Mouse (Mus musculus): ENCODE data around the gene Snx29. TPM values are rescaled to one million over a fixed set of nuclear protein-coding genes. Genes with fewer than 3 reads are reported as not detected.

Snx29 gene
- total RNA-seq, 1 experiment = 9.6 TPM

GRCm38 (mm10) chr16:11405193-11405592, 82.5 kb downstream of the Snx29 start:
- no peaks in the 10 kb centered on the region for H3K9me3 ChIP-seq (ENCODE audit: control insufficient read depth, insufficient read depth, low read depth, low read length)
- peaks cover 5 to 16% of the 10 kb centered on the region in 2 experiments for H3K4me1 ChIP-seq (ENCODE audit: control insufficient read depth in 2 of 2, insufficient read depth in 2 of 2, low read length in 2 of 2, poor library complexity in 1 of 2)
- H3K36me3 ChIP-seq (ENCODE audit: control insufficient read depth, insufficient read depth, low read length, poor library complexity, severe bottlenecking) = peaks cover 6% of the 10 kb centered on the region; the same call in 1 of the 2 replicates
- no peak overlapping the region for H3K27ac ChIP-seq (ENCODE audit: insufficient read depth, low read depth, low read length, poor library complexity, severe bottlenecking)
- in situ Hi-C loops (cut with MboI; ENCODE audit: low sequenced_read_pairs in 2 of 2, unreplicated experiment in 2 of 2) = no loop called here
- TF ChIP-seq HCFC1 (IDR thresholded peaks at IDR 0.05; ENCODE audit: borderline replicate concordance, insufficient read depth, low read length) (no peak), ZNF384 (IDR thresholded peaks at IDR 0.05; ENCODE audit: low read depth, low read length) (no peak), MAFK (IDR thresholded peaks at IDR 0.05; ENCODE audit: insufficient read depth, low read depth, low read length) (no peak), CHD2 (IDR thresholded peaks at IDR 0.05; ENCODE audit: low read depth, low read length) (no peak)
- DNase-seq (ENCODE audit: low read depth, low spot score) = no peak
- no peak overlapping the region for H3K4me3 ChIP-seq (ENCODE audit: insufficient read depth in 1 of 2, low read depth in 1 of 2, low read length in 2 of 2, poor library complexity in 1 of 2, severe bottlenecking in 1 of 2)
- H3K9ac ChIP-seq (ENCODE audit: insufficient read depth, low read depth, low read length, poor library complexity, severe bottlenecking) = no peak overlapping the region

DNA sequence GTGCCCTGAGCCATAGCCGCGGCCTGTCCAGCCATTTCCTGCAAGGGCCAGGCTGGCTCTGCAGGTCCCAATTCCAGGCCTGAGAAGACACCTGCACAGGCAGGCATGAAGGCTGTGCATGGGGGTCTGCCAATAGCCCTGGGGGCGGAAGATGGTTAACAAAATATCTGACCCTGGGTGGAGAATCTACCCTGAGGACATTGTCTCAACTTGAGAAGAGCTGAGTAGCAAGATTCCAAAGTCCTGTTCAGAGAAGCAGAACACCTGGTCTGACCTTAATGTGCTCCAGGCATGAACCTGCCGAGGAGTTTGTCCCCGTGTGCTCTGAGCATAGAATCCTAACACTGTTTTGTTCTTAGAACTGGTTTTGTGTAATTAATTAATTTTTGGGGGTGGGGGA, 83.5 kb downstream of the Snx29 start:
- TF ChIP-seq ZNF384 (IDR thresholded peaks at IDR 0.05; ENCODE audit: low read depth, low read length) = no peak
- TF ChIP-seq HCFC1 (IDR thresholded peaks at IDR 0.05; ENCODE audit: borderline replicate concordance, insufficient read depth, low read length) = no peak
- TF ChIP-seq MAFK (IDR thresholded peaks at IDR 0.05; ENCODE audit: insufficient read depth, low read depth, low read length) = no peak
- TF ChIP-seq CHD2 (IDR thresholded peaks at IDR 0.05; ENCODE audit: low read depth, low read length) = no peak
- no peak for TF ChIP-seq ZC3H11A (IDR thresholded peaks at IDR 0.05; ENCODE audit: borderline replicate concordance, low read depth, low read length)
- in situ Hi-C loops (cut with MboI; ENCODE audit: low sequenced_read_pairs in 2 of 2, unreplicated experiment in 2 of 2) = no loop called here
- Histone ChIP-seq H3K9ac (ENCODE audit: insufficient read depth, low read depth, low read length, poor library complexity, severe bottlenecking) (no peak overlapping the region), H3K4me1 (ENCODE audit: control insufficient read depth in 2 of 2, insufficient read depth in 2 of 2, low read length in 2 of 2, poor library complexity in 1 of 2) (peaks cover 5 to 16% of the 10 kb centered on the region in 2 experiments), H3K4me3 (ENCODE audit: insufficient read depth in 1 of 2, low read depth in 1 of 2, low read length in 2 of 2, poor library complexity in 1 of 2, severe bottlenecking in 1 of 2) (no peak overlapping the region), H3K9me3 (ENCODE audit: control insufficient read depth, insufficient read depth, low read depth, low read length) (no peaks in the 10 kb centered on the region), H3K36me3 (ENCODE audit: control insufficient read depth, insufficient read depth, low read length, poor library complexity, severe bottlenecking) (peaks cover 6% of the 10 kb centered on the region; the same call in 1 of the 2 replicates), H3K27ac (ENCODE audit: insufficient read depth, low read depth, low read length, poor library complexity, severe bottlenecking) (no peak overlapping the region)
- no peak for DNase-seq (ENCODE audit: low read depth, low spot score)

DNA sequence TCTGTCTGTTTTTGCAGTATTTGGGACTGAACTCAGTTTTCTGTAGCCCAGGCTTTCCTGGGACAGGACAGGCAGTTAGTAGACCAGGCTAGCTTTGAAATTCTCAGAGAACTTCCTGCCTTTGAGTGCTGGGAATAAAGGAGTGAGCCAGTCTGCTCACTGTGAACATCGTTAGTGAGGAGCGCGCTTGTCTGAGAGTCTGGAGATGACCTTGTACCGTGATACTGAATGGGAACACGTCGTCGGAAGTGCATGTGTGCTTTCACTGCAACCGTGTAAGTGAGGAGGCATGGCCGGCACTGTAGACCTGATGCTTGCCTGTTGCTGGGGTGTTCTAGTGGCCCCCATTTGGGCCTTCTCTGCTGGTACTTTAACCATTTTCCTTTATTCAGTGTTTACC, 83.9 kb downstream of the Snx29 start:
- Histone ChIP-seq H3K4me3 (ENCODE audit: insufficient read depth in 1 of 2, low read depth in 1 of 2, low read length in 2 of 2, poor library complexity in 1 of 2, severe bottlenecking in 1 of 2) (no peak overlapping the region), H3K4me1 (ENCODE audit: control insufficient read depth in 2 of 2, insufficient read depth in 2 of 2, low read length in 2 of 2, poor library complexity in 1 of 2) (peaks cover 5 to 16% of the 10 kb centered on the region in 2 experiments), H3K9ac (ENCODE audit: insufficient read depth, low read depth, low read length, poor library complexity, severe bottlenecking) (no peak overlapping the region), H3K9me3 (ENCODE audit: control insufficient read depth, insufficient read depth, low read depth, low read length) (no peaks in the 10 kb centered on the region), H3K36me3 (ENCODE audit: control insufficient read depth, insufficient read depth, low read length, poor library complexity, severe bottlenecking) (peaks cover 6% of the 10 kb centered on the region; the same call in 1 of the 2 replicates), H3K27ac (ENCODE audit: insufficient read depth, low read depth, low read length, poor library complexity, severe bottlenecking) (no peak overlapping the region)
- no peak for TF ChIP-seq ZC3H11A (IDR thresholded peaks at IDR 0.05; ENCODE audit: borderline replicate concordance, low read depth, low read length)
- DNase-seq (ENCODE audit: low read depth, low spot score) = no peak
- in situ Hi-C loops (cut with MboI; ENCODE audit: low sequenced_read_pairs in 2 of 2, unreplicated experiment in 2 of 2) = no loop called here

DNA sequence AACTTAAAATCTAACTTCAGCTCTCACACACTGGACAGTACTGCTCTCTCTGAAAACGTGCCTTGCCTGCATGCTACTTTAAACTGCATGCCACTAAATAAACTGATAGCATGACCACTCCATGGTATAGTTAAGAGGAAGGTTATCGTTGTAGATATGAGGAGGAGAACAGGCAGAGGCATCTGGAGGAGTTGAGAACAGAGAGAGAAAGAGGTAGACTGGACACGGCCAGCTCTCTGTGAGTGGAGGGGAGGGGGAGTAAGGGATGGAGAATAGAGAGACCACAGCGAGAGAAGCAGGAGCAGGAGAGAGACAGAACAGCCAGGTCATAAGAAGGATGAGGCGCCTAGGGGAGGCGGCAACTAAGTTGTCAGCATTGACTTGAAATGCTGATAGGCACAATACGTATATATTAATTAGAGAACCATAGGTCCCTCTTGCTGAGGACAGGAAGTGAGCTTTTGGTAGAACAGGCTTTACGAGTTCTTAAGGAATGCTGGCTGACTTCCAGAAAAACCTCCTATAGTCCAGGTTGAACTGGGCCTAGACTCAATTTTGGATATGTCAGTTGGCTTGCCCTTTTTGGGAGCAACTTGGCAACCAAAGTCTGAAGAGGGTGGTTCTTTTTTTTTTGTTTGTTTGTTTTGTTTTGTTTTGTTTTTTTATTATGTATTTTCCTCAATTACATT, 85.4 kb downstream of the Snx29 start:
- no peak for TF ChIP-seq ZC3H11A (IDR thresholded peaks at IDR 0.05; ENCODE audit: borderline replicate concordance, low read depth, low read length)
- no peak for TF ChIP-seq MAFK (IDR thresholded peaks at IDR 0.05; ENCODE audit: insufficient read depth, low read depth, low read length)
- TF ChIP-seq ZNF384 (IDR thresholded peaks at IDR 0.05; ENCODE audit: low read depth, low read length) = no peak
- H3K4me1 ChIP-seq (ENCODE audit: control insufficient read depth in 2 of 2, insufficient read depth in 2 of 2, low read length in 2 of 2, poor library complexity in 1 of 2) = peaks cover 5 to 16% of the 10 kb centered on the region in 2 experiments
- in situ Hi-C loops (cut with MboI; ENCODE audit: low sequenced_read_pairs in 2 of 2, unreplicated experiment in 2 of 2) = no loop called here
- DNase-seq (ENCODE audit: low read depth, low spot score) = no peak
- H3K9me3 ChIP-seq (ENCODE audit: control insufficient read depth, insufficient read depth, low read depth, low read length) = no peaks in the 10 kb centered on the region
- H3K9ac ChIP-seq (ENCODE audit: insufficient read depth, low read depth, low read length, poor library complexity, severe bottlenecking) = no peak overlapping the region
- H3K27ac ChIP-seq (ENCODE audit: insufficient read depth, low read depth, low read length, poor library complexity, severe bottlenecking) = no peak overlapping the region
- H3K36me3 ChIP-seq (ENCODE audit: control insufficient read depth, insufficient read depth, low read length, poor library complexity, severe bottlenecking) = peaks cover 6% of the 10 kb centered on the region; the same call in 1 of the 2 replicates
- H3K4me3 ChIP-seq (ENCODE audit: insufficient read depth in 1 of 2, low read depth in 1 of 2, low read length in 2 of 2, poor library complexity in 1 of 2, severe bottlenecking in 1 of 2) = no peak overlapping the region

- no peak for DNase-seq (ENCODE audit: low read depth, low spot score)
- peaks cover 5 to 16% of the 10 kb centered on the region in 2 experiments for H3K4me1 ChIP-seq (ENCODE audit: control insufficient read depth in 2 of 2, insufficient read depth in 2 of 2, low read length in 2 of 2, poor library complexity in 1 of 2)
- in situ Hi-C loops (cut with MboI; ENCODE audit: low sequenced_read_pairs in 2 of 2, unreplicated experiment in 2 of 2) = no loop called here
- H3K4me3 ChIP-seq (ENCODE audit: insufficient read depth in 1 of 2, low read depth in 1 of 2, low read length in 2 of 2, poor library complexity in 1 of 2, severe bottlenecking in 1 of 2) = no peak overlapping the region
- H3K9ac ChIP-seq (ENCODE audit: insufficient read depth, low read depth, low read length, poor library complexity, severe bottlenecking) = no peak overlapping the region
- peaks cover 6% of the 10 kb centered on the region; the same call in 1 of the 2 replicates for H3K36me3 ChIP-seq (ENCODE audit: control insufficient read depth, insufficient read depth, low read length, poor library complexity, severe bottlenecking)
- no peaks in the 10 kb centered on the region for H3K9me3 ChIP-seq (ENCODE audit: control insufficient read depth, insufficient read depth, low read depth, low read length)
- H3K27ac ChIP-seq (ENCODE audit: insufficient read depth, low read depth, low read length, poor library complexity, severe bottlenecking) = no peak overlapping the region
- TF ChIP-seq ZC3H11A (IDR thresholded peaks at IDR 0.05; ENCODE audit: borderline replicate concordance, low read depth, low read length) = no peak
- no peak for TF ChIP-seq MAFK (IDR thresholded peaks at IDR 0.05; ENCODE audit: insufficient read depth, low read depth, low read length)
- TF ChIP-seq CHD2 (IDR thresholded peaks at IDR 0.05; ENCODE audit: low read depth, low read length) = no peak
- no peak for TF ChIP-seq ZNF384 (IDR thresholded peaks at IDR 0.05; ENCODE audit: low read depth, low read length)
- TF ChIP-seq HCFC1 (IDR thresholded peaks at IDR 0.05; ENCODE audit: borderline replicate concordance, insufficient read depth, low read length) = no peak
Observed at GRCm38 (mm10) chr16:11408726-11409125, 86.0 kb downstream of the Snx29 start.
